Mouse (Mus musculus): ENCODE data around the gene Ocln. TPM values are rescaled to one million over a fixed set of nuclear protein-coding genes. Genes with fewer than 3 reads are reported as not detected.

Ocln gene
- polyA plus RNA-seq (2015; fragmentation: Nextera tagmentation; extraction: Ambion mirVana): 2.7 and 4.7 TPM in 2 replicates

GRCm38 (mm10) chr13:100552369-100553041 is at the start of gene Ocln:
TSS of gene Ocln (minus strand) at chr13:100552718.
- Histone ChIP-seq H3K27me3 (ENCODE audit: control insufficient read depth, insufficient read depth, low read length) (peaks cover 34% of the 10 kb centered on the region), H3K9ac (ENCODE audit: low read length) (peak within 1 kb of the TSS; percentile 38), H3K9me3 (replicated peaks; ENCODE audit: control insufficient read depth, low read length) (no peaks in the 10 kb centered on the region), H3K4me2 (ENCODE audit: low read depth, low read length) (peak within 1 kb of the TSS; percentile 100), H3K4me3 (ENCODE audit: low read length) (peak within 1 kb of the TSS; percentile 60), H3K36me3 (ENCODE audit: control insufficient read depth, insufficient read depth) (no peaks in the 10 kb centered on the region), H3K4me1 (ENCODE audit: control insufficient read depth, insufficient read depth, low read length) (peaks cover 10% of the 10 kb centered on the region), H3K27ac (ENCODE audit: low read length) (no peak within 1 kb of the TSS)
- under 1% methylated on average over 44 of the region's 45 CpGs for WGBS
- 0 out of 2 replicates have a peak, but pooled peaks have one; percentile 32 for ATAC-seq (replicated peaks; ENCODE audit: extremely low read depth, insufficient read depth, low FRiP score)

GRCm38 (mm10) chr13:100601034-100601433 is 48.5 kb upstream of the Ocln start:
- no peaks in the 10 kb centered on the region for H3K9me3 ChIP-seq (replicated peaks; ENCODE audit: control insufficient read depth, low read length)
- H3K27ac ChIP-seq (ENCODE audit: low read length): no peak overlapping the region
- no peaks in the 10 kb centered on the region for H3K27me3 ChIP-seq (ENCODE audit: control insufficient read depth, insufficient read depth, low read length)
- WGBS: 35% methylated on average over 8 of the region's 8 CpGs
- ATAC-seq (replicated peaks; ENCODE audit: extremely low read depth, insufficient read depth, low FRiP score): 0 out of 2 replicates have a peak, but pooled peaks have one; percentile 10
- H3K4me3 ChIP-seq (ENCODE audit: low read length): peak overlapping the region; percentile 19
- no peaks in the 10 kb centered on the region for H3K4me1 ChIP-seq (ENCODE audit: control insufficient read depth, insufficient read depth, low read length)
- peak overlapping the region; percentile 46 for H3K4me2 ChIP-seq (ENCODE audit: low read depth, low read length)
- no peaks in the 10 kb centered on the region for H3K36me3 ChIP-seq (ENCODE audit: control insufficient read depth, insufficient read depth)
- no peak overlapping the region; the same call in 1 of the 2 replicates for H3K9ac ChIP-seq (ENCODE audit: low read length)

GRCm38 (mm10) chr13:100600317-100600716 is 47.8 kb upstream of the Ocln start:
- ATAC-seq (replicated peaks; ENCODE audit: extremely low read depth, insufficient read depth, low FRiP score): no peak
- Histone ChIP-seq H3K4me1 (ENCODE audit: control insufficient read depth, insufficient read depth, low read length) (no peaks in the 10 kb centered on the region), H3K27ac (ENCODE audit: low read length) (peak overlapping the region; percentile 49; the same call in 1 of the 2 replicates), H3K27me3 (ENCODE audit: control insufficient read depth, insufficient read depth, low read length) (no peaks in the 10 kb centered on the region), H3K4me3 (ENCODE audit: low read length) (peak overlapping the region; percentile 19), H3K4me2 (ENCODE audit: low read depth, low read length) (peak overlapping the region; percentile 46), H3K36me3 (ENCODE audit: control insufficient read depth, insufficient read depth) (no peaks in the 10 kb centered on the region), H3K9ac (ENCODE audit: low read length) (no peak overlapping the region; the same call in 1 of the 2 replicates), H3K9me3 (replicated peaks; ENCODE audit: control insufficient read depth, low read length) (no peaks in the 10 kb centered on the region)
- 61% methylated on average over 12 of the region's 12 CpGs for WGBS

DNA sequence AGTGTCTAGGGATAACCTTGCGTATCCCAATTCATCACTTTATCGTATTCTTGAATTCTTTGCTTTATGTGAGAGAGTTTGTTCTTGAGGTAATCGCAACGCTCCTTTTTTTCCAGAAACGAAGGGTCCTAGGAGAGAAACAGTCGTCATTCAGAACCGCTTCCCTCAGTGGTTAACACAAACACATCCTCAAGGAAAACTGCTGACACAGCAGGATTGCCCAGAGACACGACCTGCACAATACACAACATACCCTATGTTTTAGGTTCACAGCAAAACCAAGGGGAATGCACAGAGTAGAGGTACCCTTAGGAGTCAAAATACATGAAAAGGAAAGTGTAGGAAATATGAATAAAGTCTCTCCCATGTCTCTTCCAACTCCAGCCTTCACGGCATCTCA is 44.8 kb upstream of the Ocln start:
- no peak overlapping the region for H3K4me2 ChIP-seq (ENCODE audit: low read depth, low read length)
- no peak overlapping the region for H3K9ac ChIP-seq (ENCODE audit: low read length)
- H3K4me1 ChIP-seq (ENCODE audit: control insufficient read depth, insufficient read depth, low read length): no peaks in the 10 kb centered on the region
- H3K27me3 ChIP-seq (ENCODE audit: control insufficient read depth, insufficient read depth, low read length): no peaks in the 10 kb centered on the region
- no peaks in the 10 kb centered on the region for H3K36me3 ChIP-seq (ENCODE audit: control insufficient read depth, insufficient read depth)
- H3K9me3 ChIP-seq (replicated peaks; ENCODE audit: control insufficient read depth, low read length): no peaks in the 10 kb centered on the region
- no peak overlapping the region for H3K27ac ChIP-seq (ENCODE audit: low read length)
- 73% methylated on average over 9 of the region's 9 CpGs for WGBS
- no peak overlapping the region for H3K4me3 ChIP-seq (ENCODE audit: low read length)
- ATAC-seq (replicated peaks; ENCODE audit: extremely low read depth, insufficient read depth, low FRiP score): no peak

DNA sequence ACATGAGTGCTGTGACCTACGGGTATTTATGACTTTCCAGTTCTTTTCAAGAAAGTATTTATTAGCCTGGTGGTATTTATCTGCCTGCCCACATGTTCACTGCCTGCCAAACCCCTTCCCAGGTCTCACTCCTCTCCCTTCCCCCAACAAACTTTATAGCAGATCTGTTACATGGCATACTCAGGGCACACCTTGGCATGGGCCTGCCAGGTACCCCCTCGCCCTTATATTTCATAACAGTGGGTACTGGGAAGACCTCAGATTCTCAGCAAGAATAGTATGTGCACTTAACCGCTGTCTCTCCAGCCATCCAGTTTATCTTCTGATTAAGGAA is 43.0 kb upstream of the Ocln start:
- H3K4me1 ChIP-seq (ENCODE audit: control insufficient read depth, insufficient read depth, low read length): no peaks in the 10 kb centered on the region
- no peaks in the 10 kb centered on the region for H3K36me3 ChIP-seq (ENCODE audit: control insufficient read depth, insufficient read depth)
- no peaks in the 10 kb centered on the region for H3K9me3 ChIP-seq (replicated peaks; ENCODE audit: control insufficient read depth, low read length)
- no peaks in the 10 kb centered on the region for H3K27me3 ChIP-seq (ENCODE audit: control insufficient read depth, insufficient read depth, low read length)
- no peak for ATAC-seq (replicated peaks; ENCODE audit: extremely low read depth, insufficient read depth, low FRiP score)
- no peak overlapping the region for H3K27ac ChIP-seq (ENCODE audit: low read length)
- H3K4me3 ChIP-seq (ENCODE audit: low read length): no peak overlapping the region
- no peak overlapping the region for H3K9ac ChIP-seq (ENCODE audit: low read length)
- no peak overlapping the region for H3K4me2 ChIP-seq (ENCODE audit: low read depth, low read length)
- WGBS: 79% methylated on average over 3 of the region's 3 CpGs

DNA sequence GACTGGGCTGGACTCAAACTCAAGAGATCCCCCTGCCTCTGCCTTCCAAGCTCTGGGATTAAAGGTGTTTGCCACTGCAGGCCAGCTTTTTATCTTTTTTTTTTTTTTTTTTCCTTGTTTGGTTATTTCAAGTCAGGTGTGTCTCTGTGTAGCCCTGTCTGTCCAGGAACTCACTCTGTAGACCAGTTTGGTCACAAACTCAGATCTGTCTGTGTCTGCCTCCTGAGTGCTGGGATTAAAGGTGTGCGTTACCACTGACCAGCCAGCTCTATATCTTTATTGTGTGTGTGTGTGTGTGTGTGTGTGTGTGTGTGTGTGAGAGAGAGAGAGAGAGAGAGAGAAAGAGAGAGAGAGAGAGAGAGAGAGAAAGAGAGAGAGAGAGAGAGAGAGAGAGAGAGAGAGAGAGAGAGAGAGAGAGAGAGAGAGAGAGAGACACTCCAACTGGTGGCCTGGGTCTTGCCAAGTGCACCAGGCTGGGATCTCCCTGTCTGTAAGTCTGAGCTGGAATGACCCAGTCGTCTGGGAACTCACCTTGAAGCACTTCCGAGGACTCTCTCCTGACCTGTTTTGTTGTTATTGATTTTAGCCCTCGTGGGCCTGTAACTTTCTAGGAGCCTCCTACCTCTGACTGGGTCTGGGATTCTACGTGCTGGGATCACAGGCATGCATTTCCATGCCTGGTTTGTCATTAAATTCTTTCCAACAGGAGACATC is 42.5 kb upstream of the Ocln start:
- Histone ChIP-seq H3K9ac (ENCODE audit: low read length) (no peak overlapping the region), H3K36me3 (ENCODE audit: control insufficient read depth, insufficient read depth) (no peaks in the 10 kb centered on the region), H3K4me2 (ENCODE audit: low read depth, low read length) (no peak overlapping the region), H3K9me3 (replicated peaks; ENCODE audit: control insufficient read depth, low read length) (no peaks in the 10 kb centered on the region), H3K4me3 (ENCODE audit: low read length) (no peak overlapping the region), H3K27ac (ENCODE audit: low read length) (no peak overlapping the region), H3K27me3 (ENCODE audit: control insufficient read depth, insufficient read depth, low read length) (no peaks in the 10 kb centered on the region), H3K4me1 (ENCODE audit: control insufficient read depth, insufficient read depth, low read length) (no peaks in the 10 kb centered on the region)
- ATAC-seq (replicated peaks; ENCODE audit: extremely low read depth, insufficient read depth, low FRiP score): no peak
- WGBS: 77% methylated on average over 5 of the region's 5 CpGs

DNA sequence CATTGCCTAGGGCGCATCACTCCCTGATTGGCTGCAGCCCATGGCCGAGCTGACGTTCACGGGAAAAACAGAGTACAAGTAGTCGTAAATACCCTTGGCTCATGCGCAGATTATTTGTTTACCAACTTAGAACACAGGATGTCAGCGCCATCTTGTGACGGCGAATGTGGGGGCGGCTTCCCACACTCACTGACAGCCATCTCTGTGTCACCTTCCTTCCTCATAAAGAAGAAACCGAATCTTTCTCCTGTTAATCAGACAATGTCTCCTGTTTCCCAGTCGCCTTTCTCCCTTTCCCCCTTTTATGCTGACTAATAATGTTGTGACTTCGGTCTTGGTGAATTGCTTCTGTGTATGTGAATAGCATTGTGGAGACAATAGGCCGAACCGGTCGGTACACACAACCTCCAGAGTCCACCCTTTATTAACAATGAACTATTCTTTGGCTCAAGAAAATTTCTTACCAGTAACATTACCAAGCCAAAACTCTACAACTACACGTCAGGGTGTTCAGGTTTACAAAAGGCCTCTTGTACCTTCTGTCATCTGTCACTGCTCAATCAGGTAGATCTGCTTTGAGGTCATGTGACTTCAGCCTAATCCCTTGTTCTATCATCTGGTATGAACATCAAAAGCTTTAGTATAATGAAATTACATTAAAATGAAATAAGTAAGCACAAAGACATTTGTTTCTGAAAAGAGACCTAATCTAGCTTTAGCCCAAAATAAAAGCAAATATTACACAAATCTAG is 41.7 kb upstream of the Ocln start:
- ATAC-seq (replicated peaks; ENCODE audit: extremely low read depth, insufficient read depth, low FRiP score): peak; percentile 23; the same call in 1 of the 2 replicates
- H3K9ac ChIP-seq (ENCODE audit: low read length): no peak overlapping the region
- H3K4me1 ChIP-seq (ENCODE audit: control insufficient read depth, insufficient read depth, low read length): no peaks in the 10 kb centered on the region
- H3K27me3 ChIP-seq (ENCODE audit: control insufficient read depth, insufficient read depth, low read length): no peaks in the 10 kb centered on the region
- H3K36me3 ChIP-seq (ENCODE audit: control insufficient read depth, insufficient read depth): no peaks in the 10 kb centered on the region
- 56% methylated on average over 12 of the region's 17 CpGs for WGBS
- no peak overlapping the region for H3K4me3 ChIP-seq (ENCODE audit: low read length)
- peak overlapping the region; percentile 67 for H3K27ac ChIP-seq (ENCODE audit: low read length)
- peak overlapping the region; percentile 47 for H3K4me2 ChIP-seq (ENCODE audit: low read depth, low read length)
- H3K9me3 ChIP-seq (replicated peaks; ENCODE audit: control insufficient read depth, low read length): no peaks in the 10 kb centered on the region

- H3K4me3 ChIP-seq (ENCODE audit: low read length): no peak overlapping the region
These were observed 36.1 kb upstream of the Ocln start for GRCm38 (mm10) chr13:100588646-100589045.

More at GRCm38 (mm10) chr13:100588646-100589045, 36.1 kb upstream of the Ocln start:
- 78% methylated on average over 11 of the region's 12 CpGs for WGBS
- H3K27ac ChIP-seq (ENCODE audit: low read length): no peak overlapping the region
- H3K36me3 ChIP-seq (ENCODE audit: control insufficient read depth, insufficient read depth): no peaks in the 10 kb centered on the region
- ATAC-seq (replicated peaks; ENCODE audit: extremely low read depth, insufficient read depth, low FRiP score): no peak
- no peak overlapping the region for H3K4me2 ChIP-seq (ENCODE audit: low read depth, low read length)
- H3K4me1 ChIP-seq (ENCODE audit: control insufficient read depth, insufficient read depth, low read length): no peaks in the 10 kb centered on the region
- H3K9ac ChIP-seq (ENCODE audit: low read length): no peak overlapping the region
- H3K9me3 ChIP-seq (replicated peaks; ENCODE audit: control insufficient read depth, low read length): no peaks in the 10 kb centered on the region
- H3K27me3 ChIP-seq (ENCODE audit: control insufficient read depth, insufficient read depth, low read length): no peaks in the 10 kb centered on the region
